Mouse (Mus musculus): ENCODE measurements around the gene Cyp2c67.
"Not testable (repeated sequence)": the region's sequence is repeated elsewhere in the genome, so short reads cannot be mapped to it uniquely, and the experiment has no call there.

The Cyp2c67 gene

GRCm38 (mm10) chr19:39648938-39649337 lies at the start of gene Cyp2c67:
TSS of gene Cyp2c67 (minus strand) at chr19:39649051.
- no peak for DNase-seq

DNA sequence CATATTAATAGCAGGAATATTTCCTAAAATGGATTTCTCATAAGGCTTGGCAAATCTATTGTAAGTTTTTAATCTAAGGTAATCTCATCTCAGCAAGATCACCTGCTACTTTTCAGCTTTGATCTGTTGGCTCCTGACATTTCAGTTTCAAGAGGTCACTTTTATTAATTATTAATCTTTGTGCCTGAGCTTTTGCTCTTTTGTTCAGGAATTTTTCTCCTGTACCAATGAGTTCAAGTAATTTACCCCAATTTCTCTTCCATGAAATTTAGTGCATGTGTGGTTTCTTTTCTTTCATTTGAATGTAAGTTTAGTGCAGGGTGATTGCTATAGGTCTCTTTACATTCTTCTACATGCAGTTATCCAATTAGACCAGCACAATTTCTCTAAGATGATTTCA lies 16.8 kb upstream of the Cyp2c67 start:
- not testable (repeated sequence) for DNase-seq

- no peak for DNase-seq
Observed at GRCm38 (mm10) chr19:39652381-39652780, 3.5 kb upstream of the Cyp2c67 start.

DNA sequence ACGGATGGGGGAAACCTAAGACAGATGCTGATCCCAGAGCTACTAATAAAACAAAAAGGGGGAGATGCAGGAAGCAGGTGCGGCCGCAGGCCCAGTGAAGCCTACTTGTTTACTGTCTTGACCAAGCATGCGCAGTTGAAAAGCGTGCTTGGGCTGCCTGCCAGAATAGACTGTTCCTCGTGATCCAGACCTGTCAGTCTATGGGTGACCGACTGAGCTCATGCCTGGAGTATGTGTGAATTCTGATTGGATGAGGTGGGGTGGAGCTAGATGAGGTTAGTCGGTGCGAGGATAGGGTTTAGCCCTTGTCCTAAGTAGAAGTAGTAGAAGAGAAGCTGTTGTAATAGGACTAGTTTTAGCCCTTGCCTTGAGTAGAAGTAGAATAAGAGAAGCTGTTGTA lies 1.3 kb downstream of the Cyp2c67 start:
- no peak for DNase-seq

DNA sequence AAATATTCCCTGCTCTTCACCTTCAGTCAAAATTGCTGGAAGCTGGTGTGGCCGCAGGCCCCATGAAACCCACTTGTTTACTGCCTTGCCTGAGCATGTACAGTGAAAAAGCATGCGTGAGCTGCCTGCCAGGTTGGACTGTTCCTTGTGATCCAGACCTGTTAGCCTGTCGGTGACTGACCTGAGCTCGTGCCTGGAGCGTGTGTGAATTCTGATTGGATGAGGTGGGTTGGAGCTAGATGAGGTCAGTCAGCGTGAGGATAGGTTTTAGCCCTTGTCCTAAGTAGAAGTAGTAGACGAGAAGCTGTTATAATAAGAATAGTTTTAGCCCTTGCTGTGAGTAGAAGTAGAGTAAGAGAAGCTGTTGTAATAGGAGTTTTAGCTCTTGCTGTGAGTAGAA lies 4.3 kb downstream of the Cyp2c67 start:
- DNase-seq = not testable (repeated sequence)
